Mouse (Mus musculus): ENCODE data around the gene Naglu. TPM values are rescaled to one million over a fixed set of nuclear protein-coding genes. Genes with fewer than 3 reads are reported as not detected.

Gene Naglu
- polyA plus RNA-seq, 1 experiment from 2014 or later: 8.7 TPM

- Histone ChIP-seq H3K36me3 (replicated peaks) (no peaks in the 10 kb centered on the region), H3K27ac (no peak within 1 kb of the TSS), H3K4me3 (replicated peaks) (no peak within 1 kb of the TSS), H3K9me3 (no peaks in the 10 kb centered on the region), H3K9ac (no peak within 1 kb of the TSS), H3K4me2 (no peak within 1 kb of the TSS), H3K27me3 (peaks cover 57% of the 10 kb centered on the region), H3K4me1 (peaks cover 16% of the 10 kb centered on the region)
- WGBS: 64% methylated on average over 9 of the region's 9 CpGs
- ATAC-seq (ENCODE audit: low FRiP score): no peak
These were observed 8.3 kb downstream of the Naglu start, which contains the start of gene Hsd17b1 for GRCm38 (mm10) chr11:101078121-101078520. Gene Hsd17b1, plus strand, starts transcription at chr11:101078411.

- WGBS: 2% methylated on average over 27 of the region's 27 CpGs
These were observed 9.9 kb downstream of the Naglu start for GRCm38 (mm10) chr11:101079746-101080145.

DNA sequence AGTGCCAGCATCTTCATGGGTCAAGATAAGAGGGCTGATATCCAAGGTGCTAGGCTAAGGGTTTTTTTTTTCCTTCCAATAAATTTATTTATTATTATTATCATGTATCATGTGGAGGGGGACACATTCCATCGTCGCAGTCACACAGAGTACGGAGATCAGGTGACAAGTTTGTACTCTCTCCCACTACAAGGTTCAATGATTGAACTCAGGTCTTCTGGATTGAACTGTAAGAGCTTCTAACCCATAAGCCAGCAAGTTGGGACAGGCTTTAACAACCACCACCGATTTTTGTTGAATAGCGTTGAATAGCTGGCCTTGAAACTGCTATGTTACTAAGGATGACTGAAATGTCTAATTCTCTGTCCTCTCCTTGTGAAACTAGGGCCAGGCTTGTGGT is 10.6 kb downstream of the Naglu start:
- peaks cover 27% of the 10 kb centered on the region for H3K4me1 ChIP-seq
- no peak overlapping the region for H3K27ac ChIP-seq
- no peak overlapping the region for H3K4me3 ChIP-seq (replicated peaks)
- no peak for ATAC-seq (ENCODE audit: low FRiP score)
- no peak overlapping the region for H3K9ac ChIP-seq
- 46% methylated on average over 5 of the region's 5 CpGs for WGBS
- H3K9me3 ChIP-seq: no peaks in the 10 kb centered on the region
- H3K36me3 ChIP-seq (replicated peaks): peaks cover 2% of the 10 kb centered on the region; the same call in 1 of the 2 replicates
- H3K4me2 ChIP-seq: no peak overlapping the region
- peaks cover 57% of the 10 kb centered on the region for H3K27me3 ChIP-seq

More at GRCm38 (mm10) chr11:101079746-101080145, 9.9 kb downstream of the Naglu start:
- H3K36me3 ChIP-seq (replicated peaks): no peaks in the 10 kb centered on the region; the same call in 1 of the 2 replicates
- H3K9ac ChIP-seq: no peak overlapping the region
- ATAC-seq (ENCODE audit: low FRiP score): no peak
- H3K9me3 ChIP-seq: no peaks in the 10 kb centered on the region
- H3K4me2 ChIP-seq: 0 out of 2 replicates have a peak overlapping the region, but pooled peaks have one; percentile 4
- H3K27me3 ChIP-seq: peaks cover 57% of the 10 kb centered on the region
- no peak overlapping the region for H3K27ac ChIP-seq
- peaks cover 26% of the 10 kb centered on the region for H3K4me1 ChIP-seq
- H3K4me3 ChIP-seq (replicated peaks): no peak overlapping the region; the same call in 1 of the 2 replicates

- no peak for ATAC-seq (ENCODE audit: low FRiP score)
- peak overlapping the region; percentile 96 for H3K4me2 ChIP-seq
- no peaks in the 10 kb centered on the region for H3K9me3 ChIP-seq
- H3K36me3 ChIP-seq (replicated peaks): peaks cover 7% of the 10 kb centered on the region
- H3K4me3 ChIP-seq (replicated peaks): peak overlapping the region; percentile 84
- peak overlapping the region; percentile 90 for H3K27ac ChIP-seq
- WGBS: 4% methylated on average over 10 of the region's 10 CpGs
- H3K9ac ChIP-seq: peak overlapping the region; percentile 48
- peaks cover 48% of the 10 kb centered on the region for H3K27me3 ChIP-seq
- H3K4me1 ChIP-seq: peaks cover 39% of the 10 kb centered on the region
These were observed 11.8 kb downstream of the Naglu start for GRCm38 (mm10) chr11:101081659-101082058.

- peak; percentile 86 for ATAC-seq (ENCODE audit: low FRiP score)
- peak within 1 kb of the TSS; percentile 84 for H3K4me3 ChIP-seq (replicated peaks)
- peak within 1 kb of the TSS; percentile 90 for H3K27ac ChIP-seq
- H3K9ac ChIP-seq: peak within 1 kb of the TSS; percentile 90
- peaks cover 40% of the 10 kb centered on the region for H3K27me3 ChIP-seq
- peaks cover 7% of the 10 kb centered on the region for H3K36me3 ChIP-seq (replicated peaks)
- under 1% methylated on average over 48 of the region's 51 CpGs for WGBS
- peaks cover 43% of the 10 kb centered on the region for H3K4me1 ChIP-seq
- peak within 1 kb of the TSS; percentile 96 for H3K4me2 ChIP-seq
- H3K9me3 ChIP-seq: no peaks in the 10 kb centered on the region
These were observed 12.6 kb downstream of the Naglu start, which contains the start of gene Coasy for GRCm38 (mm10) chr11:101082208-101083082. Gene Coasy, plus strand, starts transcription at chr11:101082565.

- 34% methylated on average over 19 of the region's 19 CpGs for WGBS
These were observed 13.4 kb downstream of the Naglu start for GRCm38 (mm10) chr11:101083083-101083697.

DNA sequence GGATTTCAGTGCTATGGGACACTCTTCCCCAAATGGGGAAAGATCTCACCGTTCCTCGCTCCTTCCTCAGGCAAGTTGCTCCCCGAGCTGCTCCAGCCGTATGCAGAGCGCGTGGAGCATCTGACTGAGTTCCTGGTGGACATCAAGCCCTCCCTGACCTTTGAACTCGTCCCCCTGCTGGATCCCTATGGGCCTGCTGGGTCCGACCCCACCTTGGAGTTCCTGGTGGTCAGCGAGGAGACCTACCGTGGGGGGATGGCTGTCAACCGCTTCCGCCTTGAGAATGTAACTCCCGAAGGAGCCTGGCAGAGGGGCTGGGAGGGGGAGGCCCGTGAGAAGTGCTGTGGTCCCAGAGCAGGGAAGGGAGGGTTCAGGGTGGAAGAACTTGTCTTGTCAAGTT is 14.4 kb downstream of the Naglu start:
- Histone ChIP-seq H3K4me2 (no peak overlapping the region), H3K4me1 (peaks cover 57% of the 10 kb centered on the region), H3K27ac (no peak overlapping the region), H3K9me3 (no peaks in the 10 kb centered on the region), H3K4me3 (replicated peaks) (no peak overlapping the region), H3K9ac (no peak overlapping the region), H3K36me3 (replicated peaks) (peaks cover 15% of the 10 kb centered on the region), H3K27me3 (peaks cover 22% of the 10 kb centered on the region)
- WGBS: 86% methylated on average over 14 of the region's 14 CpGs
- no peak for ATAC-seq (ENCODE audit: low FRiP score)

More at GRCm38 (mm10) chr11:101083083-101083697, 13.4 kb downstream of the Naglu start:
- peak overlapping the region; percentile 84 for H3K4me3 ChIP-seq (replicated peaks)
- peak overlapping the region; percentile 90 for H3K9ac ChIP-seq
- ATAC-seq (ENCODE audit: low FRiP score): peak; percentile 8; the same call in 1 of the 2 replicates
- peak overlapping the region; percentile 96 for H3K4me2 ChIP-seq
- peak overlapping the region; percentile 90 for H3K27ac ChIP-seq
- H3K4me1 ChIP-seq: peaks cover 50% of the 10 kb centered on the region
- H3K27me3 ChIP-seq: peaks cover 33% of the 10 kb centered on the region
- no peaks in the 10 kb centered on the region for H3K9me3 ChIP-seq
- peaks cover 7% of the 10 kb centered on the region for H3K36me3 ChIP-seq (replicated peaks)

DNA sequence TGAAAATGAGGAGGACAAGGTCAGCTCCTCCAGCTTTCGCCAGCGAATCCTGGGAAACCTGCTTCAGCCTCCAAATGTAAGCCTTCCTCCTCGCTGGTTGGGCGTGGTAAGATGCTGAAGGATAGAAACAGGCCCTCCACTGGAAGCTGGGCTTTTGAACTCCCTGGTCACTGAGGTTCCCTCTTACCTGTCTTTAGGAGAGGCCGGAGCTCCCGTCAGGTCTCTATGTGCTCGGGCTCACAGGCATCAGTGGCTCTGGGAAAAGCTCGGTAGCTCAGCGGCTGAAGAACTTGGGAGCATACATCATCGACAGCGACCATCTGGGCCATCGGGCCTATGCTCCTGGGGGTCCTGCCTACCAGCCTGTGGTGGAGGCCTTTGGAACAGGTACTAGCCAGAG is 15.0 kb downstream of the Naglu start:
- peaks cover 56% of the 10 kb centered on the region for H3K4me1 ChIP-seq
- no peak for ATAC-seq (ENCODE audit: low FRiP score)

DNA sequence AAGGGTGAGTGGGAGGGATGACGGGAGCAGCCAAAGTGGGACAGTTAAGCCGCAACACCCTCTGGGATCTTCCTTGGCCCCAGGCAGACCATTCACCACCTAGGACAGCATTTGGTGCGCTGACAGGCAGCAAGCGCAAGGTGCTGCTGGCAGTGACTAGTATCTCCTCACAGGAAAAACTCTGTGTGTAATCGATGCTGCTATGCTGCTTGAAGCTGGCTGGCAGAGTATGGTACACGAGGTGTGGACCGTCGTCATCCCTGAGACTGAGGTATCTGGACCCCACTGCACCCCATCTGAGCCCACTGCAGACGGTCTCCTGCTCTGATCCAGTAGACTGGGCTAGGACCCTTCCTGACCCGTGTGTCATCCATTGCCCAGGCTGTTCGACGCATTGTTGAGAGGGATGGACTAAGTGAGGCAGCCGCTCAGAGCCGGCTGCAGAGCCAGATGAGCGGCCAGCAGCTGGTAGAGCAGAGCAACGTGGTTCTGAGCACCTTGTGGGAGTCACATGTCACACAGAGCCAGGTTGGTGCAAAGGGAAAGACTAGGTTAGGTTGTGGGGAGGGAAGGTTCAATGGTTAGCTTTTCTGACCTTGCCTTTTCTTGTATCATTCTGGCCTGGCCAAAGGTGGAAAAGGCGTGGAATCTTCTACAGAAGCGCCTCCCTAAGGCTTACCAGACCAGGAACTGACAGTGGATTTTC is 16.0 kb downstream of the Naglu start:
- 92% methylated on average over 18 of the region's 18 CpGs for WGBS
- Histone ChIP-seq H3K4me2 (no peak overlapping the region), H3K27ac (no peak overlapping the region; the same call in 1 of the 2 replicates), H3K9me3 (no peaks in the 10 kb centered on the region), H3K9ac (peak overlapping the region; percentile 42; the same call in 1 of the 2 replicates), H3K36me3 (replicated peaks) (peaks cover 30% of the 10 kb centered on the region), H3K4me1 (peaks cover 54% of the 10 kb centered on the region), H3K27me3 (peaks cover 7% of the 10 kb centered on the region), H3K4me3 (replicated peaks) (no peak overlapping the region)
- ATAC-seq (ENCODE audit: low FRiP score): no peak

More for the DNA sequence above, 15.0 kb downstream of the Naglu start:
- H3K36me3 ChIP-seq (replicated peaks): peaks cover 20% of the 10 kb centered on the region
- H3K27me3 ChIP-seq: peaks cover 17% of the 10 kb centered on the region
- no peak overlapping the region for H3K4me3 ChIP-seq (replicated peaks)
- H3K4me2 ChIP-seq: no peak overlapping the region
- H3K9me3 ChIP-seq: no peaks in the 10 kb centered on the region
- 93% methylated on average over 12 of the region's 12 CpGs for WGBS
- no peak overlapping the region for H3K27ac ChIP-seq
- H3K9ac ChIP-seq: no peak overlapping the region

DNA sequence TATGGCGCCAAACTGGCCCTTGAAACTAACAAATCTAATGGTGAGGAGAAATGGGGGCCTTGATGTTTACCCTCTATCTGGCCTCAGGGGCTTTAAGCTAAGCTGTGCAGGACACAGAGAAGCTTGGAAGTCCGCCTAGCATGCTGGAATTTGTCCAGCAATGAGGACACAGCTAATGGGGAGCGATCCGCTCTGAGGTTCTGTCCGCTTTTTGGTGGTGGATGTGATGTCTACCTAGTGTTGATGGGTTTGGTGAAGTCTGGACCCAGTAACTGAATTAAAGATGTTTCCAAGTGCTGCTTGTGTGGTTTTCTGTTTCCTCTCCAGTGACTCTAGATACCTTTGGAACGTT is 16.5 kb downstream of the Naglu start:
- no peaks in the 10 kb centered on the region for H3K9me3 ChIP-seq
- WGBS: 85% methylated on average over 6 of the region's 6 CpGs
- ATAC-seq (ENCODE audit: low FRiP score): no peak
- H3K4me1 ChIP-seq: peaks cover 52% of the 10 kb centered on the region
- peak overlapping the region; percentile 42; the same call in 1 of the 2 replicates for H3K9ac ChIP-seq
- peak overlapping the region; percentile 84; the same call in 1 of the 2 replicates for H3K4me3 ChIP-seq (replicated peaks)
- H3K4me2 ChIP-seq: peak overlapping the region; percentile 98
- peaks cover 2% of the 10 kb centered on the region for H3K27me3 ChIP-seq
- H3K27ac ChIP-seq: peak overlapping the region; percentile 91
- H3K36me3 ChIP-seq (replicated peaks): peaks cover 35% of the 10 kb centered on the region

DNA sequence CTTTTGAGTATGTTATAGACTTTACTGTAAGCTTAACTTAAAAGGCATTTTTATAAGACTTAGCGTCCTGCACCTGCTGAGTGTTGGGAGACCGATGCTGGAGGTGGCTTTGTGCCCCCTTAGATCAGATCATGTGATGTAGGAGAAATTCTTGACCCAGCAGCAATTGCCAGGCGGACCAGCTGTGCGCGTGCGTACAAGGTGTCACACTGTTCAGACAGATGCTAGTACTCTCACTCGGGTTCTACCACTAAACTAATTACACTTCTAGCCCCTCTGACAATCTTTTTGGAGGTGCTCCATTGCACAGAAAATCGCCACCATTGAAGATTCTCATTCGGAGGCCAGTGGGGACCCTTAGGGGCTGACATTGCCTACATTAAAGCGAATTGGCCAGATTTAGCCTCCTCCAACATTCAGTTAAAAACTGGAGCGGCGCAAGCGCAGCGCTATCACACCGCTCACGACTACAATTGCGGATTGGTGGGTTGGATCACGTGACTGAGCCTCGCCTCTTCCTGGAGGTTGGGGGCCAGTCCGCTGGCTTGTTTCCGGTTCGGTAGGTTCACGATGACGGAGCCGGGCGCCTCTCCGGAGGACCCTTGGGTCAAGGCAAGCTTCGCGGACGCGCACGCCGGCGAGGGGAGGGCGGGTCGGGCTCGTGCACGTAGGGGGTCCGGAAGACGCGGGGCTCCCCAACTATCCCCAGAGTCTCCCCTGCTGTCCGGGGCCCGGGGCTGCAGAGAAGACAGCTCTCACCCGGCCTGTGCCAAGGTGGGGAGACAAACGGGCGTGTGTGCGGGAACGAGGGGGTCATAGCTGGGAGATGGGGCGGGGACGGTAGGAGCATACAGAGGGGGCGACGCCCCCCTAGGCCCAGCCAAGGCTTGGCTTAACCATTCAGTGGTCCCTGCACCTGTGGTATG is 17.2 kb downstream of the Naglu start, which contains the start of gene Mlx:
Gene Mlx, plus strand, starts transcription at position 522 of the 926 bp plus-strand sequence.
- peak within 1 kb of the TSS; percentile 89 for H3K9ac ChIP-seq
- peaks cover 43% of the 10 kb centered on the region for H3K36me3 ChIP-seq (replicated peaks)
- WGBS: 1% methylated on average over 52 of the region's 52 CpGs
- peaks cover 45% of the 10 kb centered on the region for H3K4me1 ChIP-seq
- peak; percentile 86 for ATAC-seq (ENCODE audit: low FRiP score)
- peak within 1 kb of the TSS; percentile 98 for H3K4me2 ChIP-seq
- H3K4me3 ChIP-seq (replicated peaks): peak within 1 kb of the TSS; percentile 84
- H3K9me3 ChIP-seq: no peaks in the 10 kb centered on the region
- H3K27me3 ChIP-seq: no peaks in the 10 kb centered on the region
- H3K27ac ChIP-seq: peak within 1 kb of the TSS; percentile 91
